Mouse (Mus musculus) liver, embryonic 12.5 days (tissue): ENCODE results near the gene Prickle2. TPM values are rescaled to one million over a fixed set of nuclear protein-coding genes. Genes with fewer than 3 reads are reported as not detected.

ENCODE experiments used
- ATAC-seq: fragments of 200-750 bp; cut with Nextera tagmentation; 2 replicates; pipeline ENCODE4 v1.8.0; 2017; ENCODE audit warnings: moderate number of reproducible peaks, mild to moderate bottlenecking, moderate library complexity
- H3K27ac ChIP-seq: fragments of 300-500 bp; sonication (generic); 2 replicates; pipeline ENCODE4 v1.5.1; 2016; ENCODE audit warnings: mild to moderate bottlenecking
- H3K27me3 ChIP-seq: fragments of 300-500 bp; sonication (generic); replicated peaks from 2 replicates; pipeline ENCODE4 v1.6.1; 2016; ENCODE audit warnings: mild to moderate bottlenecking, moderate library complexity
- H3K36me3 ChIP-seq: fragments of 300-500 bp; sonication (generic); 2 replicates; pipeline ENCODE4 v1.6.1; 2016; ENCODE audit warnings: mild to moderate bottlenecking, moderate library complexity
- H3K4me1 ChIP-seq: fragments of 300-500 bp; sonication (generic); 2 replicates; pipeline ENCODE4 v1.6.1; 2016
- H3K4me2 ChIP-seq: fragments of 300-500 bp; sonication (generic); 2 replicates; pipeline ENCODE4 v1.6.1; 2016; ENCODE audit warnings: mild to moderate bottlenecking, moderate library complexity
- H3K4me3 ChIP-seq: fragments of 300-500 bp; sonication (generic); 2 replicates; pipeline ENCODE4 v1.5.1; 2016; ENCODE audit warnings: mild to moderate bottlenecking, moderate library complexity
- H3K9ac ChIP-seq: fragments of 300-500 bp; sonication (generic); 2 replicates; pipeline ENCODE4 v1.6.1; 2016; ENCODE audit warnings: mild to moderate bottlenecking, moderate library complexity
- H3K9me3 ChIP-seq: fragments of 300-500 bp; sonication (generic); replicated peaks from 2 replicates; pipeline ENCODE4 v1.6.1; 2016; ENCODE audit warnings: mild to moderate bottlenecking, moderate library complexity
- WGBS: fragments of 180-500 bp; shearing (Covaris S2); methylation state at CpG from one replicate; pipeline ENCODE4 v1.1.7; 2016; ENCODE audit not compliant: insufficient replicate concordance; 5-methylcytosine and 5-hydroxymethylcytosine counted together
- polyA plus RNA-seq: library from polyadenylated mRNA; unstranded; fragments of >200 nt; fragmentation: Nextera tagmentation; extraction: Ambion mirVana; gene quantifications from 2 replicates; pipeline ENCODE4 v1.2.1, GENCODE M21; 2016

Gene Prickle2
- polyA plus RNA-seq, 1 experiment from 2014 or later: 0.56 TPM

DNA sequence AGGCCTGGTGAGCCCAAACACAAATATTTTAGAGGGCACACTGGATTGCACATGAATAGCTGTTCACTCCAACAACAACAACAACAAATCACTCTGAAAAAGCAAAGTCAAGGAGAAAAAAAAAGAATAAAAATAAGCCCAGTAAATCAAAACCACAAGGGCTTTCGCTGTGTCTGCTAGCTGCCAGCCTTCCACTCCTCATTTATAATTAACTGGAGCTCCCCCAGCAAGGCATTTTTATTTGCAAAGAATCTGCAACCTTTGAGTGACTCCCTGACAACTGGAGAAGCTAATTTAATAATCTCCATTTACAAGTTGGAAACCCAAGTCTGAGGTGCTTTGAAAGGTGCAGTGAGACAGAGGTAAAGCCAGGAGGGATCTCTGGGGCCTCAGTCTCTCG, 245.2 kb downstream of the Prickle2 start:
- no peak for ATAC-seq
- Histone ChIP-seq H3K9ac (no peak overlapping the region), H3K9me3 (no peaks in the 10 kb centered on the region), H3K27me3 (no peaks in the 10 kb centered on the region), H3K36me3 (no peaks in the 10 kb centered on the region), H3K4me2 (no peak overlapping the region), H3K27ac (no peak overlapping the region), H3K4me3 (no peak overlapping the region), H3K4me1 (peaks cover 16% of the 10 kb centered on the region)
- WGBS: 63% methylated on average over 2 of the region's 2 CpGs

- H3K9ac ChIP-seq: no peak overlapping the region
- H3K4me3 ChIP-seq: no peak overlapping the region
- H3K27ac ChIP-seq: no peak overlapping the region
- H3K9me3 ChIP-seq: no peaks in the 10 kb centered on the region
- no peak overlapping the region for H3K4me2 ChIP-seq
- WGBS: 68% methylated on average over 4 of the region's 4 CpGs
- no peaks in the 10 kb centered on the region for H3K36me3 ChIP-seq
- no peak for ATAC-seq
- no peaks in the 10 kb centered on the region for H3K4me1 ChIP-seq
- H3K27me3 ChIP-seq: no peaks in the 10 kb centered on the region
Measured at GRCm38 (mm10) chr6:92458026-92458425, 247.9 kb downstream of the Prickle2 start.

GRCm38 (mm10) chr6:92451421-92451820, 254.5 kb downstream of the Prickle2 start:
- no peak overlapping the region for H3K9ac ChIP-seq
- H3K9me3 ChIP-seq: no peaks in the 10 kb centered on the region
- H3K4me1 ChIP-seq: no peaks in the 10 kb centered on the region
- 56% methylated on average over 1 of the region's 1 CpGs for WGBS
- no peaks in the 10 kb centered on the region for H3K36me3 ChIP-seq
- H3K4me2 ChIP-seq: no peak overlapping the region
- no peak overlapping the region for H3K4me3 ChIP-seq
- H3K27me3 ChIP-seq: no peaks in the 10 kb centered on the region
- no peak for ATAC-seq
- H3K27ac ChIP-seq: no peak overlapping the region

DNA sequence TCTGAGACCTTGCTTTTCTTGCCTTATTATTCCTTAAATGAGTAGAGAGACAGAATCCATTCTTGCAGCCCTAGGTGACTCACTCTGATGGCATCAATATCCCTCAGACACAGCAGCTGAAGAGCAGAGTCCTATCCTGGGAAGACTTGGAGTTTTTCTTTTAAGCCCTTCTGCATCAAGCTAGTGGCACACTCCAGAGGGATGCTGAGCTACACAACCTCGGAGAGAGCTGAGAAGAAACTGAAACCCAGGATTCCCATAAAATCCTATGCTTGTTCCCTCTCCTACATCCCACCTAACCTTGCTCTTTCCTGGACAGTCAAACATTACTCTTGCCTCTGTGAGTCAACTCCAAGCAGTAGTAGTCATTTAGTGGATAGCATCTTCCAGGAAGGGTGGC, 256.0 kb downstream of the Prickle2 start:
- no peaks in the 10 kb centered on the region for H3K36me3 ChIP-seq
- no peak overlapping the region for H3K4me2 ChIP-seq
- no peak overlapping the region for H3K27ac ChIP-seq
- no peak overlapping the region for H3K9ac ChIP-seq
- no peak for ATAC-seq
- H3K4me3 ChIP-seq: no peak overlapping the region
- no peaks in the 10 kb centered on the region for H3K4me1 ChIP-seq
- H3K9me3 ChIP-seq: no peaks in the 10 kb centered on the region
- no peaks in the 10 kb centered on the region for H3K27me3 ChIP-seq
- 66% methylated on average over 1 of the region's 1 CpGs for WGBS

DNA sequence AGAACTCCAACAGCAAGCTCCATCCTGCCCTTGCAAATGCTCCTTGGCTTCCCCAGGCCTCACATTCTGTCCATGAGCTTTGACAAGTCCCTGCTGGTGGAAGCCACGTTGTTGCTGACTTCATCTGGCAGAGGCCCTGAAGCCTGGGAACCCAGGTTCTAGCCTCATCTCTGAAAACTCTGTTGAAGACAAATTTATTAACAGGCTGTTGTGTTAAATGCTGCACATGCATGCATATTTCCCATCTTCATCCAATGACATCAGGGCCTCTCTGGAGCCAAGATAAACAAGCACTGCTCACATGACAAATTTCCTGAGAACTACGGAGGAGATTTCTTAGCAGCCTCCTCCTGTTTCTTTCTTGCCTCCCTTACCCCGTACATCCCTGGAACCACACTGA, 259.3 kb downstream of the Prickle2 start:
- WGBS: 45% methylated on average over 3 of the region's 3 CpGs
- no peak overlapping the region for H3K4me3 ChIP-seq
- H3K4me2 ChIP-seq: no peak overlapping the region
- no peak overlapping the region for H3K27ac ChIP-seq
- no peaks in the 10 kb centered on the region for H3K27me3 ChIP-seq
- ATAC-seq: no peak
- no peaks in the 10 kb centered on the region for H3K9me3 ChIP-seq
- no peaks in the 10 kb centered on the region for H3K36me3 ChIP-seq
- H3K4me1 ChIP-seq: no peaks in the 10 kb centered on the region
- H3K9ac ChIP-seq: no peak overlapping the region

- H3K4me2 ChIP-seq: no peak overlapping the region
- no peaks in the 10 kb centered on the region for H3K27me3 ChIP-seq
- H3K4me1 ChIP-seq: no peaks in the 10 kb centered on the region
- 46% methylated on average over 3 of the region's 3 CpGs for WGBS
- H3K9me3 ChIP-seq: no peaks in the 10 kb centered on the region
- no peak overlapping the region for H3K4me3 ChIP-seq
- H3K9ac ChIP-seq: no peak overlapping the region
- ATAC-seq: no peak
- H3K27ac ChIP-seq: no peak overlapping the region
- H3K36me3 ChIP-seq: no peaks in the 10 kb centered on the region
Measured at GRCm38 (mm10) chr6:92441205-92441604, 264.8 kb downstream of the Prickle2 start.

DNA sequence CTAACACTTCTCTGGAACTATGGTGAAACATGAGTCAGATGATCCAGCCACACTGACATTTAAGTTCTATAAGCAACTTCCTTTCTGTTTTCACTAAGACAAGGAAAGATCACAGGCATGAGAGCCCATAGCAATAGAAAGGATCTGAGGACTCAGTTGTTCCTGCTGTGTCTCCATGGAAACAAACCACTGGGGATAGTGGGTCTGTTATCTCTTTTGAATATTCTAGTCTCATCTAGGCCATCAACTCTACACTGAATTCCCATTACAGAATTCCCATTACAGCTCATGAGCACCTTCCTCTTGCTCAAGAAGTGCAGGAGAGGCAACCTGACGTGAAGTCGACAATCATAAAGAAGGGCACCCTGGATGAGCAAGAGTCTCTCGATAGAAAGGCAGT, 265.7 kb downstream of the Prickle2 start:
- H3K4me3 ChIP-seq: no peak overlapping the region
- H3K36me3 ChIP-seq: no peaks in the 10 kb centered on the region
- no peaks in the 10 kb centered on the region for H3K4me1 ChIP-seq
- no peak overlapping the region for H3K4me2 ChIP-seq
- 86% methylated on average over 3 of the region's 3 CpGs for WGBS
- H3K27ac ChIP-seq: no peak overlapping the region
- H3K27me3 ChIP-seq: no peaks in the 10 kb centered on the region
- no peaks in the 10 kb centered on the region for H3K9me3 ChIP-seq
- no peak for ATAC-seq
- no peak overlapping the region for H3K9ac ChIP-seq

DNA sequence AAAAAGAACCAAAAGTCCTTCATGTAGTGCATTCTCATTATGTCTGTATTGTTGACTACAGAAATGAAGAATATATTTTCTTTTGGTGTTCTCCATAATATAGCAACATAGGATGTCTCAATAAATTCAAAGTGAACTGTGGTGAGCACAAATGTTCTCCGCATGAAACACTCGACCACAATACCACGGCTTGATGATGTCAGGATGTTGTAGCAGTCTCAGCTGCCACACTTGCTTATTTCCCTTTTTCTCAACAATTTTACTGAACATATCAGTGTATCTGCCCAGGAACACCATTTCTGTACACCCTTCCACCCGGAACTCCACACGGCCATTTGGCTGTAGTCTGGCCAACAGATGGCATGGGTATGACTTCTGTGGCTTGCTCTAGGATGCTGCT, 273.8 kb downstream of the Prickle2 start:
- Histone ChIP-seq H3K4me1 (no peaks in the 10 kb centered on the region), H3K9ac (no peak overlapping the region), H3K4me2 (no peak overlapping the region), H3K27me3 (no peaks in the 10 kb centered on the region), H3K4me3 (no peak overlapping the region), H3K9me3 (no peaks in the 10 kb centered on the region), H3K27ac (no peak overlapping the region), H3K36me3 (no peaks in the 10 kb centered on the region)
- no peak for ATAC-seq
- WGBS: 62% methylated on average over 5 of the region's 5 CpGs

DNA sequence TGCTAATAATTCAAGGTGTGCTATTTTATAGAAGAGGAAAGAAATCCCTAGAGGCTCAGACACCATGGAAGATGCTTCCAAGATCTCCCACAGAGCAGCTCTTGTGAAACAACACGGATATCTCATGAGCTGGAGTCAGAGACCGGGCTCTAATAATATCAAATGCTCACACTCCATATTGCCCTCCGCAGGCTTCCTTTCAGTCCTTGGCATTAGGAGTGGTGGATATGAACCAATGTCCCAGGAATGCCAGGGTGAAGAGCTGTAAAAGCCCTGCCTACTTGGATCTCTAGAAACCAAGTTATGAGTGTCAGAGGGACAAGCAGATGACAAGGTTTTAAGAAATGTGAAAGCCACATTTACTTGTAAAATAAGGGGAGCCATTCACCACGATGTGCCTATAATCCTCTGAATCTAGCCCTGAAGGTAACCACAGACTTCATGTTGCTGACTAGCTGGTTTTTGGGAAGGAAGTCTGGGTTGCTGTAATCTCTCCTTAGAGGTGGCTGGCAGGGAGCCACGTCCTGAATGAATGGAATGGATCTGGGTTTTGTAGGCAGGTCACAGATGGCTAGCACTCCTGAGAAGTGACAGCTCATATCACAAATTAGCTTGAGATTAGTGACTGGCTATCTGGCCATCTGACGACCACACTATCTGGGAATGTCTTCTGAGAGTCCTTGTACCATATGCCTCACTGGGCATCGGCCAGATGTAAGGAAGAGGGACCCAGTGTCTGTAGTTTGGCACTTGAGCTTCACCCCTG, 278.4 kb downstream of the Prickle2 start:
- Histone ChIP-seq H3K9me3 (no peaks in the 10 kb centered on the region), H3K36me3 (no peaks in the 10 kb centered on the region), H3K27ac (no peak overlapping the region), H3K4me1 (no peaks in the 10 kb centered on the region), H3K4me3 (no peak overlapping the region), H3K27me3 (no peaks in the 10 kb centered on the region), H3K4me2 (no peak overlapping the region), H3K9ac (no peak overlapping the region)
- no peak for ATAC-seq
- 41% methylated on average over 7 of the region's 7 CpGs for WGBS

- Histone ChIP-seq H3K27me3 (no peaks in the 10 kb centered on the region), H3K9me3 (no peaks in the 10 kb centered on the region), H3K36me3 (no peaks in the 10 kb centered on the region), H3K4me1 (no peaks in the 10 kb centered on the region), H3K27ac (no peak overlapping the region), H3K4me2 (no peak overlapping the region), H3K9ac (no peak overlapping the region), H3K4me3 (no peak overlapping the region)
- no peak for ATAC-seq
- 67% methylated on average over 8 of the region's 8 CpGs for WGBS
Measured at GRCm38 (mm10) chr6:92425901-92426300, 280.1 kb downstream of the Prickle2 start.

DNA sequence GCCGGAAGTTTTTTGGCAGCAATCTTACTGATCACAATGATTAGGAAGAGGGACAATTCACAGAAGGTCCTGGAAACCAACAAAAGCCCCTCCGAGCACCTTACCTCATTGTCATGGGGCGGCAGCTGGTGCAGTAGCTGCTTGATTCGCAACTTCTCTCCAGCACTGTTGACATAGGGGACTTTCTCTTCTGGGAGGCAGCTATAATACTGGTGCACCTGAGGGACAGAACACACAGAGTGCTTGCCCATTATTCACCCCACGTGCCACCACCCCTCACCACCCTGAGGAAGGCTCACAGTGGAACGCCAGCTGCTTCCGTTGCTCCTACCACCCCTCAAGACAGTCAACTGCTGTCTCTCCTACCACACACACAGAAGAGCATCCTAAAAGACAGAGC, 280.5 kb downstream of the Prickle2 start:
- no peak for ATAC-seq
- Histone ChIP-seq H3K4me1 (no peaks in the 10 kb centered on the region), H3K36me3 (no peaks in the 10 kb centered on the region), H3K9me3 (no peaks in the 10 kb centered on the region), H3K27ac (no peak overlapping the region), H3K9ac (no peak overlapping the region), H3K4me2 (no peak overlapping the region), H3K4me3 (no peak overlapping the region), H3K27me3 (no peaks in the 10 kb centered on the region)
- WGBS: 60% methylated on average over 7 of the region's 7 CpGs

GRCm38 (mm10) chr6:92424991-92425390, 281.0 kb downstream of the Prickle2 start:
- H3K36me3 ChIP-seq: no peaks in the 10 kb centered on the region
- no peaks in the 10 kb centered on the region for H3K9me3 ChIP-seq
- no peak overlapping the region for H3K27ac ChIP-seq
- H3K4me2 ChIP-seq: no peak overlapping the region
- no peaks in the 10 kb centered on the region for H3K27me3 ChIP-seq
- H3K9ac ChIP-seq: no peak overlapping the region
- WGBS: 28% methylated on average over 3 of the region's 3 CpGs
- no peaks in the 10 kb centered on the region for H3K4me1 ChIP-seq
- H3K4me3 ChIP-seq: no peak overlapping the region
- no peak for ATAC-seq

- Histone ChIP-seq H3K27ac (no peak overlapping the region), H3K4me3 (no peak overlapping the region), H3K4me1 (no peaks in the 10 kb centered on the region), H3K27me3 (no peaks in the 10 kb centered on the region), H3K36me3 (no peaks in the 10 kb centered on the region), H3K9ac (no peak overlapping the region), H3K9me3 (no peaks in the 10 kb centered on the region), H3K4me2 (no peak overlapping the region)
- ATAC-seq: no peak
- 28% methylated on average over 11 of the region's 11 CpGs for WGBS
Measured at GRCm38 (mm10) chr6:92422286-92422685, 283.7 kb downstream of the Prickle2 start.
